Mouse (Mus musculus): ENCODE results near the gene Eepd1. TPM values are rescaled to one million over a fixed set of nuclear protein-coding genes. Genes with fewer than 3 reads are reported as not detected.
A peak's percentile ranks its signal among the peaks of the same experiment; 100 is the strongest.

Gene Eepd1
- total and polyA plus RNA-seq, 2 experiments from 2014 or later: 16.3 to 16.8 TPM

DNA sequence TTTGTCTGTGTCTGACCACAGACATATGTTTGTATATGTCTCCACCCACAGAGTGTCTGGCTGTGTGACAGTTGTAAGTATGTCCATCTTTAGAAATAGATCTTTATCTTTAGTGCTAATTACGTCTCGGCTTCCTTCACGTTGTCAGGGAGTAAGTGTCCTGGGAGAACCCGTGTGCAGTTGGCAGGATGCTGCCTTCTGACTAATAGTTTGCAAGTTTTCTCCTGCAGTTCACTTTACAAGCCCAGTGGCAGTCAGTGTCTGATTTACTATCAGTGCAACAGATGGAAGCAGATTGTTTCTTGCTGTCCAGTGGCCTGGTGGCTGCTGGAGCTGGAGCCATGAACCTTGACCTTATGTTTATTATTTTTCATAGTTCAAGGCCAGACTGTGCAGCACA is 17.4 kb downstream of the Eepd1 start:
- no peaks in the 10 kb centered on the region for H3K36me3 ChIP-seq (ENCODE audit: insufficient read depth)
- no peak for ATAC-seq
- TF ChIP-seq CTCF (IDR thresholded peaks at IDR 0.05; ENCODE audit: low read depth): no peak

GRCm38 (mm10) chr9:25499306-25499705 is 18.0 kb downstream of the Eepd1 start:
- no peaks in the 10 kb centered on the region for H3K27me3 ChIP-seq (ENCODE audit: insufficient read depth, low read length)
- no peaks in the 10 kb centered on the region for H3K4me1 ChIP-seq (ENCODE audit: insufficient read depth)
- no peak for ATAC-seq
- H3K9ac ChIP-seq: no peak overlapping the region
- DNase-seq: no peak
- no peaks in the 10 kb centered on the region for H3K9me3 ChIP-seq (ENCODE audit: low read length)
- H3K4me2 ChIP-seq (ENCODE audit: low read depth): no peak overlapping the region
- 78% methylated on average over 3 of the region's 3 CpGs for WGBS
- H3K36me3 ChIP-seq (ENCODE audit: insufficient read depth): no peaks in the 10 kb centered on the region
- TF ChIP-seq CTCF (IDR thresholded peaks at IDR 0.05; ENCODE audit: low read depth): no peak
- no peak overlapping the region for H3K4me3 ChIP-seq (ENCODE audit: low read depth, low read length)
- no peak overlapping the region for H3K27ac ChIP-seq (ENCODE audit: low read depth, low read length)

More for the DNA sequence above, 17.4 kb downstream of the Eepd1 start:
- no peak for DNase-seq
- Histone ChIP-seq H3K9me3 (ENCODE audit: low read length) (no peaks in the 10 kb centered on the region), H3K4me1 (ENCODE audit: insufficient read depth) (no peaks in the 10 kb centered on the region), H3K4me2 (ENCODE audit: low read depth) (no peak overlapping the region), H3K27me3 (ENCODE audit: insufficient read depth, low read length) (no peaks in the 10 kb centered on the region), H3K9ac (no peak overlapping the region), H3K27ac (ENCODE audit: low read depth, low read length) (no peak overlapping the region), H3K4me3 (ENCODE audit: low read depth, low read length) (no peak overlapping the region)
- WGBS: 59% methylated on average over 4 of the region's 4 CpGs

DNA sequence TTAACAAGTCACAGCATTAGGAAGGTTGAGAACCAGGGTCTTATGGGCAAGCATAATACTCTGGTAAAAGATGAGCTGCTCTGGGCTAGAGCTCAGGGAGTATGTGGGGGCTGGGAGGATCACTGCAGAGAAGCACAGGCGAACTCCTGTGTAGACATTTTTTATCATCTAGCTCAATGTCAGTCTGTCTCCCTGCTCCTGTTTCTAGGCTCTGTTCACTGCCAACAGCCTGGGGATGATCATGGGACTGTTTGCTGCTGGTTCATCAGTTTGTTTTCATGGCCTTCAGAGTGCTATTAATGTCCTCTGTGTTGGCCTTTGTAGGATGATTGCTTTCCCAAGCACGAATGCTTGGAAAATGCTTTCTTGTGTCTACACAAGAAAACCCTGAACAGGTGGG is 18.7 kb downstream of the Eepd1 start:
- no peak for DNase-seq
- no peak overlapping the region for H3K4me3 ChIP-seq (ENCODE audit: low read depth, low read length)
- 86% methylated on average over 2 of the region's 2 CpGs for WGBS
- TF ChIP-seq CTCF (IDR thresholded peaks at IDR 0.05; ENCODE audit: low read depth): no peak
- no peak overlapping the region for H3K9ac ChIP-seq
- no peak overlapping the region for H3K4me2 ChIP-seq (ENCODE audit: low read depth)
- no peak overlapping the region for H3K27ac ChIP-seq (ENCODE audit: low read depth, low read length)
- H3K36me3 ChIP-seq (ENCODE audit: insufficient read depth): no peaks in the 10 kb centered on the region
- H3K4me1 ChIP-seq (ENCODE audit: insufficient read depth): no peaks in the 10 kb centered on the region
- H3K27me3 ChIP-seq (ENCODE audit: insufficient read depth, low read length): no peaks in the 10 kb centered on the region
- no peak for ATAC-seq
- no peaks in the 10 kb centered on the region for H3K9me3 ChIP-seq (ENCODE audit: low read length)

- ATAC-seq: no peak
- 0 out of 2 replicates have a peak, but pooled peaks cover 6% of the 10 kb centered on the region for H3K4me1 ChIP-seq (ENCODE audit: insufficient read depth)
- 86% methylated on average over 3 of the region's 3 CpGs for WGBS
- DNase-seq: no peak
- H3K36me3 ChIP-seq (ENCODE audit: insufficient read depth): no peaks in the 10 kb centered on the region
- H3K4me3 ChIP-seq (ENCODE audit: low read depth, low read length): no peak overlapping the region
- no peak overlapping the region for H3K4me2 ChIP-seq (ENCODE audit: low read depth)
- H3K9me3 ChIP-seq (ENCODE audit: low read length): no peaks in the 10 kb centered on the region
- H3K27ac ChIP-seq (ENCODE audit: low read depth, low read length): no peak overlapping the region
- TF ChIP-seq CTCF (IDR thresholded peaks at IDR 0.05; ENCODE audit: low read depth): no peak
- no peak overlapping the region for H3K9ac ChIP-seq
- no peaks in the 10 kb centered on the region for H3K27me3 ChIP-seq (ENCODE audit: insufficient read depth, low read length)
Observed at GRCm38 (mm10) chr9:25508825-25509224, 27.5 kb downstream of the Eepd1 start.

DNA sequence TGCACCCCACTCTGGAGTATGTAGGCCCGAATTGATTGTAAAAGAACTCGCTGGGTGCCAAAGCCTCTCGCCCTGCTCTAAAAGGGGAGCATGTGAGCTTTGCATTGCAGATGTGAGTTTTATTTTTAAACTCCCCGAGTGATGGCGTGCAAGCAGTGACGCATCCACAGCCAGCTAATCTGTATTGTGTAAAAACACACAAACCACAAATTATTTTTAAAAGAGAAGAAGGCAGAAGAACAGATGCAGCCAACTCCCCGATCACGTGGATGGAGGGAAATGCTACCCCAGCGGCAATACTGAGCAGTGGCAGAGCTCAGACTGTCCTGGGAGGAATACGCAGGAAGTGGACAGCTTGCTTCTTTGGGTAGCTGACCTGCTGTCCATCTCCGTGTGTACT is 29.2 kb downstream of the Eepd1 start:
- WGBS: 72% methylated on average over 11 of the region's 11 CpGs
- H3K9ac ChIP-seq: no peak overlapping the region
- H3K4me2 ChIP-seq (ENCODE audit: low read depth): no peak overlapping the region
- H3K36me3 ChIP-seq (ENCODE audit: insufficient read depth): no peaks in the 10 kb centered on the region
- peak; percentile 50; the same call in 1 of the 2 replicates for ATAC-seq
- H3K9me3 ChIP-seq (ENCODE audit: low read length): no peaks in the 10 kb centered on the region
- no peak overlapping the region for H3K4me3 ChIP-seq (ENCODE audit: low read depth, low read length)
- DNase-seq: no peak
- no peak overlapping the region for H3K27ac ChIP-seq (ENCODE audit: low read depth, low read length)
- 0 out of 2 replicates have a peak, but pooled peaks cover 4% of the 10 kb centered on the region for H3K4me1 ChIP-seq (ENCODE audit: insufficient read depth)
- TF ChIP-seq CTCF (IDR thresholded peaks at IDR 0.05; ENCODE audit: low read depth): no peak
- no peaks in the 10 kb centered on the region for H3K27me3 ChIP-seq (ENCODE audit: insufficient read depth, low read length)

DNA sequence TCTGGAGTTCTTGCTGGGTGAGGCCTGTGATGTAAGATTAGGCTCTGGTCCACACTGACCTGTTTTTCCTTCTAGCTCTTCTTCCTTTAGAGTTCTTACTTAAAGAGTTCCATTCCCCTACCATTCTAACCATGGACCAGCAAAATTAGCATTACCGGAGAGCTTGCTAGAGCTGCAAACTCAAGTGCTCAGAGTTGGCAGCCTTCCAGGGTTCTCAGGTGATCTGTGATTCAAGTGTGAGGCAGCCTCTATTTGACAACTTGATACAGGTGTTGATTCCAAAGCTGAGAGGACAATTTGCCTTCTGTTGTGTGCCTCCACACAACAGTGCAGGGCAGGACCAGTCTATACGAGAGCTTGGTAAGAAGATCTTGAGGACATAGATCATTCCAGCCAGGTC is 31.7 kb downstream of the Eepd1 start:
- Histone ChIP-seq H3K9me3 (ENCODE audit: low read length) (no peaks in the 10 kb centered on the region), H3K4me3 (ENCODE audit: low read depth, low read length) (no peak overlapping the region), H3K27me3 (ENCODE audit: insufficient read depth, low read length) (no peaks in the 10 kb centered on the region), H3K4me1 (ENCODE audit: insufficient read depth) (0 out of 2 replicates have a peak, but pooled peaks cover 4% of the 10 kb centered on the region), H3K4me2 (ENCODE audit: low read depth) (no peak overlapping the region), H3K9ac (no peak overlapping the region), H3K36me3 (ENCODE audit: insufficient read depth) (no peaks in the 10 kb centered on the region), H3K27ac (ENCODE audit: low read depth, low read length) (no peak overlapping the region)
- no peak; the same call in 1 of the 2 replicates for ATAC-seq
- peak; percentile 47 for DNase-seq
- no peak for TF ChIP-seq CTCF (IDR thresholded peaks at IDR 0.05; ENCODE audit: low read depth)
- 56% methylated on average over 2 of the region's 2 CpGs for WGBS

DNA sequence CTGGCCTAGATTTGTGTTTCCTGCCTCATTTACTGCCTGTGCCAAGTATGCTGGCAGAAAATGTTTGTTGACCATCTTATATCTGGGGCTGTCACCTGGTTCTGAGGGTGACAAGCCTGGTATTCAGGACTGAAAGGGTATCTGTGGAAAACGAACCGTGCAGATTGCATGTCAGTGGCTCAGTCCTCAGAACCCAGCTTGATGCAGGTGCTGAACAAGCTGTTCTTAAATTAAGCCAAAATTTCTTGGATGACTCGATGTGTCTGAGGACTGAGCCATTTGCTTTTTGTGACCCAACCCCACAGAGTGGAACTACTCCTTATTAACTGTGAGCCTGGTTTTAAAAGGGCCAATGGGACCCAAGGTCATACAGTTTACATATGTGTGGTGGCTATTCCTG is 32.2 kb downstream of the Eepd1 start:
- no peaks in the 10 kb centered on the region for H3K27me3 ChIP-seq (ENCODE audit: insufficient read depth, low read length)
- ATAC-seq (no peak), DNase-seq (no peak)
- no peak overlapping the region for H3K4me3 ChIP-seq (ENCODE audit: low read depth, low read length)
- H3K9me3 ChIP-seq (ENCODE audit: low read length): no peaks in the 10 kb centered on the region
- no peak overlapping the region for H3K27ac ChIP-seq (ENCODE audit: low read depth, low read length)
- H3K4me1 ChIP-seq (ENCODE audit: insufficient read depth): 0 out of 2 replicates have a peak, but pooled peaks cover 4% of the 10 kb centered on the region
- H3K4me2 ChIP-seq (ENCODE audit: low read depth): no peak overlapping the region
- H3K9ac ChIP-seq: no peak overlapping the region
- no peaks in the 10 kb centered on the region for H3K36me3 ChIP-seq (ENCODE audit: insufficient read depth)
- no peak for TF ChIP-seq CTCF (IDR thresholded peaks at IDR 0.05; ENCODE audit: low read depth)
- 48% methylated on average over 3 of the region's 3 CpGs for WGBS
